Mouse (Mus musculus): ENCODE data around the gene Hrh2. TPM values are rescaled to one million over a fixed set of nuclear protein-coding genes. Genes with fewer than 3 reads are reported as not detected.

Gene Hrh2
- polyA plus RNA-seq, 1 experiment from 2014 or later: 0.09 TPM

DNA sequence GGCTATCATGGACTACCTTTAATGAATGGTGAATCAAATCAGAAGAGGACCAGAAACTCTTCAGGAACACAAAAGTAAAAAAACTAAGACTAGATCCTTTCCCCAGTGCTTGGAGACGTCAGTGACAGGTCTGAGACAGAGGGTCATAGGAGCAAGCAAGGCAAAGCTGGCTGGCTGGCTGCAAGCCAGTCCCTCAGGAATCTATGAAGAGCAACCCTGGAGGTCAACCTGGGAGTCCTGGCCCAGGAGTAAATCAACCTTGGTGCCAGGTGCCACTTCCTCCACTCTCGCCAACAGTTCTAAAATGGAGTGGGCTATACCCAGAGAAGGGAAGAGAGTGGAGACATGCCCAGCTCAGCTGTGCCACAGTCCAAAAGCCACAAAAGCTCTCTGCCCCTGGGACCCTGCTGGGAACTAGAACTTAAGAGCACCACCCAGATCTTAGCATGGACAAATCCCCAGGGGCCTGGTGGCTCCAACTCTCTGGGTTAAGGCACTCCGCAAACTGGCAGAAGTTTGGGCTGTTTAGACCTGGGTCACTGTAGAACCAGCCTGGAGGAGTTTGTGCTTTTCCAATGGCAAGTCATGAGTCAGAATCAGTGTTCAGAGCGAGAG is 15.4 kb upstream of the Hrh2 start:
- WGBS: 80% methylated on average over 4 of the region's 4 CpGs
- Histone ChIP-seq H3K9ac (no peak overlapping the region), H3K4me2 (replicated peaks) (no peak overlapping the region), H3K4me3 (replicated peaks) (no peak overlapping the region), H3K27ac (replicated peaks) (no peak overlapping the region), H3K36me3 (no peaks in the 10 kb centered on the region), H3K4me1 (0 out of 2 replicates have a peak, but pooled peaks cover 3% of the 10 kb centered on the region), H3K27me3 (no peaks in the 10 kb centered on the region), H3K9me3 (replicated peaks) (no peaks in the 10 kb centered on the region)
- no peak for ATAC-seq (ENCODE audit: insufficient number of reproducible peaks, low FRiP score, low TSS enrichment, low read depth)

GRCm38 (mm10) chr13:54177346-54177745 is 14.6 kb upstream of the Hrh2 start:
- Histone ChIP-seq H3K4me2 (replicated peaks) (no peak overlapping the region), H3K9me3 (replicated peaks) (no peaks in the 10 kb centered on the region), H3K27ac (replicated peaks) (no peak overlapping the region), H3K36me3 (no peaks in the 10 kb centered on the region), H3K4me1 (0 out of 2 replicates have a peak, but pooled peaks cover 3% of the 10 kb centered on the region), H3K9ac (no peak overlapping the region), H3K27me3 (no peaks in the 10 kb centered on the region), H3K4me3 (replicated peaks) (no peak overlapping the region)
- no peak for ATAC-seq (ENCODE audit: insufficient number of reproducible peaks, low FRiP score, low TSS enrichment, low read depth)
- WGBS: 83% methylated on average over 2 of the region's 2 CpGs

GRCm38 (mm10) chr13:54178647-54179046 is 13.3 kb upstream of the Hrh2 start:
- 0 out of 2 replicates have a peak, but pooled peaks cover 3% of the 10 kb centered on the region for H3K4me1 ChIP-seq
- no peaks in the 10 kb centered on the region for H3K36me3 ChIP-seq
- H3K4me3 ChIP-seq (replicated peaks): no peak overlapping the region
- H3K9me3 ChIP-seq (replicated peaks): no peaks in the 10 kb centered on the region
- H3K4me2 ChIP-seq (replicated peaks): no peak overlapping the region
- 80% methylated on average over 5 of the region's 5 CpGs for WGBS
- no peak for ATAC-seq (ENCODE audit: insufficient number of reproducible peaks, low FRiP score, low TSS enrichment, low read depth)
- H3K9ac ChIP-seq: no peak overlapping the region
- no peaks in the 10 kb centered on the region for H3K27me3 ChIP-seq
- H3K27ac ChIP-seq (replicated peaks): no peak overlapping the region

- H3K27ac ChIP-seq (replicated peaks): no peak overlapping the region
- no peak overlapping the region for H3K9ac ChIP-seq
- no peaks in the 10 kb centered on the region for H3K27me3 ChIP-seq
- H3K36me3 ChIP-seq: no peaks in the 10 kb centered on the region
- H3K4me1 ChIP-seq: 0 out of 2 replicates have a peak, but pooled peaks cover 3% of the 10 kb centered on the region
- WGBS: 89% methylated on average over 3 of the region's 3 CpGs
- no peak for ATAC-seq (ENCODE audit: insufficient number of reproducible peaks, low FRiP score, low TSS enrichment, low read depth)
- H3K4me2 ChIP-seq (replicated peaks): no peak overlapping the region
- no peak overlapping the region for H3K4me3 ChIP-seq (replicated peaks)
- H3K9me3 ChIP-seq (replicated peaks): no peaks in the 10 kb centered on the region
These were observed 12.0 kb upstream of the Hrh2 start for GRCm38 (mm10) chr13:54179971-54180370.

DNA sequence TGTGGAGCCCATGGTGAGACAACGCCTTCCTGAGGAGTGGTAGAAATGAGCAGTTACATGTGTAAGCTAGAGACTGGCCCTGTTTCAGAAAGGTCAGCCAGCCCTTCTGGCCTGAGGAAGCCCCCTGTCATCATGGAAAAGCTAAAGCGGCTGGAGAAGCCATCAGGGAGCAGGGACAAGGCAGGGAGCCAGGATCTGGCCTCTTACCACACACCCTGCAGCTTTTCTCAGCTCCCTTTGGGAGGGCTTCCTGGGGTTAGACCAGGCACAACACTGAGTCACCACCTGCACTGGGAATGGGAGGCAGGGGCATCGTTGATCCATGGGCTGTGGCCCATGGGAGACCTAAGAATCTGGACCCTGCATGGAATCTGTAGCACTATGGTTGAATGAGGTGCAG is 11.5 kb upstream of the Hrh2 start:
- Histone ChIP-seq H3K9ac (no peak overlapping the region), H3K36me3 (no peaks in the 10 kb centered on the region), H3K4me3 (replicated peaks) (no peak overlapping the region), H3K27ac (replicated peaks) (no peak overlapping the region), H3K27me3 (no peaks in the 10 kb centered on the region), H3K4me2 (replicated peaks) (no peak overlapping the region), H3K9me3 (replicated peaks) (no peaks in the 10 kb centered on the region), H3K4me1 (0 out of 2 replicates have a peak, but pooled peaks cover 3% of the 10 kb centered on the region)
- WGBS: 62% methylated on average over 3 of the region's 3 CpGs
- no peak for ATAC-seq (ENCODE audit: insufficient number of reproducible peaks, low FRiP score, low TSS enrichment, low read depth)

DNA sequence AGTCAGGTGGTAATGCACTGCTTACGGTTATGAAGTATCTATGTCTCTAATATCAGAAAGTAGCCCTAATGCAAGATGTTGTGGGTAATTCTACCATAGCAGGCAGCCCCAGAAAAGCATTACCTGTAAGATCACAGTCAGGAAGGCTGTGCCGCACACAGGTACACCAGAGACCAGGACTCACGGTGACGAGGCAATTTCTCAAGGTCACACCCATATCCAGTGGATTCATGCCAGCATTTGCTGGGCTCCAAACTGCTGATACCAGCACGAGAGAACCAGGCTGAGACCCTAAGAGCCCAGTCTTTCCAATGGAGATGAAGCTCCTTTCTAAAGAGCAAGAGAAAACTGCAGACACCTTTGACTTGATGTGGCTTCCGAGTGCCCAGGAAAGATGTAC is 10.6 kb upstream of the Hrh2 start:
- Histone ChIP-seq H3K9ac (no peak overlapping the region), H3K4me1 (0 out of 2 replicates have a peak, but pooled peaks cover 3% of the 10 kb centered on the region), H3K27ac (replicated peaks) (no peak overlapping the region), H3K9me3 (replicated peaks) (no peaks in the 10 kb centered on the region), H3K4me2 (replicated peaks) (no peak overlapping the region), H3K27me3 (no peaks in the 10 kb centered on the region), H3K4me3 (replicated peaks) (no peak overlapping the region), H3K36me3 (no peaks in the 10 kb centered on the region)
- ATAC-seq (ENCODE audit: insufficient number of reproducible peaks, low FRiP score, low TSS enrichment, low read depth): no peak
- WGBS: 82% methylated on average over 6 of the region's 6 CpGs

DNA sequence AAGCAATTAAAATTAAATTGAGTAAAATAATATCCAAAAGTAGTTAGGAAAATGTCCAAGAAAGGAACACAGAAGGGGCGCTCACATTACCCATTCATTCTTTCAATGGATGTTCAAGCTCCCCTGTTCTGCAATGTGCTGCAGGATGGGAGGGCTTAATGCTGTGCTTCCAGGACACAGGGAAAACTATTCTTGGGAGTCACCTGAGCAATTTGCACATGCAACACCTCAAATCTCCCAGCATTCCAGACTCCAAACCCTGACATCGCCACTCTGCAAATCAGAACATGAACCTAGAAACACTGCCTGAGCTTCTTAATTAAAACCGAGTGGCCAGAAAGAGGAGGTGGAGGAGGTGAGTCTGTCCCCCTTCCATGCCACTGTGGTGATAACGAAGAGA is 10.0 kb upstream of the Hrh2 start:
- ATAC-seq (ENCODE audit: insufficient number of reproducible peaks, low FRiP score, low TSS enrichment, low read depth): no peak
- H3K4me1 ChIP-seq: 0 out of 2 replicates have a peak, but pooled peaks cover 3% of the 10 kb centered on the region
- no peak overlapping the region for H3K9ac ChIP-seq
- H3K4me3 ChIP-seq (replicated peaks): no peak overlapping the region
- no peak overlapping the region for H3K4me2 ChIP-seq (replicated peaks)
- H3K27me3 ChIP-seq: no peaks in the 10 kb centered on the region
- no peak overlapping the region for H3K27ac ChIP-seq (replicated peaks)
- no peaks in the 10 kb centered on the region for H3K36me3 ChIP-seq
- H3K9me3 ChIP-seq (replicated peaks): no peaks in the 10 kb centered on the region
- 89% methylated on average over 4 of the region's 4 CpGs for WGBS

GRCm38 (mm10) chr13:54186394-54186793 is 5.5 kb upstream of the Hrh2 start:
- no peaks in the 10 kb centered on the region for H3K4me1 ChIP-seq
- H3K27me3 ChIP-seq: peaks cover 9% of the 10 kb centered on the region
- H3K4me3 ChIP-seq (replicated peaks): no peak overlapping the region
- WGBS: 71% methylated on average over 5 of the region's 5 CpGs
- H3K4me2 ChIP-seq (replicated peaks): no peak overlapping the region
- H3K36me3 ChIP-seq: no peaks in the 10 kb centered on the region
- no peak overlapping the region for H3K27ac ChIP-seq (replicated peaks)
- no peaks in the 10 kb centered on the region for H3K9me3 ChIP-seq (replicated peaks)
- ATAC-seq (ENCODE audit: insufficient number of reproducible peaks, low FRiP score, low TSS enrichment, low read depth): no peak
- no peak overlapping the region for H3K9ac ChIP-seq

- Histone ChIP-seq H3K9ac (no peak overlapping the region), H3K36me3 (no peaks in the 10 kb centered on the region), H3K4me3 (replicated peaks) (no peak overlapping the region), H3K27me3 (peaks cover 25% of the 10 kb centered on the region), H3K4me1 (peaks cover 7% of the 10 kb centered on the region), H3K4me2 (replicated peaks) (no peak overlapping the region), H3K9me3 (replicated peaks) (no peaks in the 10 kb centered on the region), H3K27ac (replicated peaks) (no peak overlapping the region)
- no peak for ATAC-seq (ENCODE audit: insufficient number of reproducible peaks, low FRiP score, low TSS enrichment, low read depth)
- WGBS: 36% methylated on average over 7 of the region's 7 CpGs
These were observed 3.7 kb upstream of the Hrh2 start for GRCm38 (mm10) chr13:54188190-54188706.

DNA sequence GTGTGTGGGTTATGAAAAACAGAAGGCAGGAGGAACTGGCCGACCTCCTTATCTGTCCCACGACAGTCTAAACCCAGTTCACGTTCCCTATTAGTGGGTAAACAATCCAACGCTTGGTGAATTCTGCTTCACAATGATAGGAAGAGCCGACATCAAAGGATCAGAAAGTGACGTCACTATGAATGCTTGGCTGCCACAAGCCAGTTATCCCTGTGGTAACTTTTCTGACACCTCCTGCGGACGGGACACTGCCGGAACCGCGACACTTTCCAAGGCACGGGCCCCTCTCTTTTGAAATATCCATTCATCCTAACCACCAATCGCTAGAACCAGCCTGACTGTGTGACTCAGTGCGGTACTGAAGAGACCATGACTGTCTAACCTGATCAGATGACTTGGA is 2.0 kb upstream of the Hrh2 start:
- 76% methylated on average over 14 of the region's 14 CpGs for WGBS

DNA sequence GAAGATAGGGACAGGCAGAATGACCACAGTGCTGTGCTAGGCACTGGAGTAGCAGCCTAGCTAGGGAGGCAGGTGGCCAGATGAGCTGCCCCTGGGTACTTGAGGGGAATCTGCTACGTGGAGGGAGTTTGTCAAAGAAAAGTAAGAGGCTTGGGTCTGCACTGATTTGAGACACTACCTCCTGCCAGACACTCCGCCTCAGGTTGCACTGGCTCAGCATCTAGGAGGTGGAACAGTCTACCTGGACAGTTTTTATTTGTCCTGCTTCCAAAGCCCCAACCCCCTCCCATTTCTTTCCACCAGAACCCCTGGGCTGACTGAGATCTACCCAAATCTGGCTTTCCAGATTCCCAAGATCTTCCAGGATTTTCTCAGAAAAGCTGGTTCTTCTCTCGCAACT is 748 bp upstream of the Hrh2 start:
- Histone ChIP-seq H3K36me3 (no peaks in the 10 kb centered on the region), H3K9ac (no peak overlapping the region), H3K4me3 (replicated peaks) (no peak overlapping the region), H3K4me1 (peaks cover 7% of the 10 kb centered on the region), H3K27me3 (peaks cover 39% of the 10 kb centered on the region), H3K27ac (replicated peaks) (no peak overlapping the region), H3K4me2 (replicated peaks) (no peak overlapping the region), H3K9me3 (replicated peaks) (no peaks in the 10 kb centered on the region)
- 69% methylated on average over 3 of the region's 3 CpGs for WGBS
- ATAC-seq (ENCODE audit: insufficient number of reproducible peaks, low FRiP score, low TSS enrichment, low read depth): no peak

More for the DNA sequence above, 2.0 kb upstream of the Hrh2 start:
- Histone ChIP-seq H3K27ac (replicated peaks) (no peak overlapping the region), H3K9me3 (replicated peaks) (no peaks in the 10 kb centered on the region), H3K27me3 (peaks cover 37% of the 10 kb centered on the region), H3K9ac (no peak overlapping the region), H3K4me2 (replicated peaks) (no peak overlapping the region), H3K4me3 (replicated peaks) (no peak overlapping the region), H3K4me1 (peaks cover 7% of the 10 kb centered on the region), H3K36me3 (no peaks in the 10 kb centered on the region)
- no peak for ATAC-seq (ENCODE audit: insufficient number of reproducible peaks, low FRiP score, low TSS enrichment, low read depth)

GRCm38 (mm10) chr13:54193580-54193979 is 1.7 kb downstream of the Hrh2 start:
- Histone ChIP-seq H3K4me3 (replicated peaks) (no peak overlapping the region), H3K27ac (replicated peaks) (no peak overlapping the region), H3K9me3 (replicated peaks) (no peaks in the 10 kb centered on the region), H3K36me3 (no peaks in the 10 kb centered on the region), H3K27me3 (peaks cover 39% of the 10 kb centered on the region), H3K9ac (no peak overlapping the region), H3K4me1 (peaks cover 7% of the 10 kb centered on the region), H3K4me2 (replicated peaks) (no peak overlapping the region)
- WGBS: 46% methylated on average over 5 of the region's 5 CpGs
- ATAC-seq (ENCODE audit: insufficient number of reproducible peaks, low FRiP score, low TSS enrichment, low read depth): no peak
